Comparison of ENCODE assay signal across 8 mouse cellular contexts in genomic region chr17:35274770-35275169, GRCm38 (mm10). TPM values are rescaled to one million over a fixed set of nuclear protein-coding genes. Genes with fewer than 3 reads are reported as not detected.
A peak's percentile ranks its signal among the peaks of the same experiment; 100 is the strongest.
DNase-seq lines count a peak whose midpoint lies in the region; ATAC-seq lines count a peak whose summit lies in the region.

No protein-coding gene starts in this region.

- H3K9me3 ChIP-seq in hindbrain, embryonic 14.5 days (ENCODE audit: control insufficient read depth, low read length) = no peaks in the 10 kb centered on the region

- no peak overlapping the region for H3K27ac ChIP-seq in hindbrain, embryonic 14.5 days

- no peak overlapping the region for H3K4me2 ChIP-seq in hindbrain, embryonic 14.5 days (replicated peaks)

- no peaks in the 10 kb centered on the region for H3K36me3 ChIP-seq in hindbrain, embryonic 14.5 days (replicated peaks; ENCODE audit: control insufficient read depth, insufficient read depth)

- H3K9ac ChIP-seq in hindbrain, embryonic 14.5 days = no peak overlapping the region

- H3K4me1 ChIP-seq in hindbrain, embryonic 14.5 days (replicated peaks; ENCODE audit: control insufficient read depth, insufficient read depth, low read length) = no peaks in the 10 kb centered on the region

- peaks cover 14% of the 10 kb centered on the region for H3K27me3 ChIP-seq in hindbrain, embryonic 14.5 days (ENCODE audit: control insufficient read depth, insufficient read depth, low read length)

- peak; percentile 96 for DNase-seq in NIH3T3 (ENCODE audit: low read depth)
- DNase-seq in cerebellum, adult 8-10 months = peak; percentile 82
- DNase-seq in forelimb bud, embryonic 11.5 days (ENCODE audit: low read depth, low spot score) = peak; percentile 85
- peak; percentile 87 for DNase-seq in hindbrain, embryonic 14.5 days (ENCODE audit: low spot score)
- peak; percentile 82 to 83 for DNase-seq in layer of hippocampus, postnatal 36 days
- DNase-seq in lung, postnatal 4 days = peak; percentile 82 to 89
- peak; percentile 87 for DNase-seq in retina, postnatal 1 day
- peak; percentile 91 for DNase-seq in thymus, postnatal 4 days

- no peak overlapping the region for H3K4me3 ChIP-seq in hindbrain, embryonic 14.5 days (replicated peaks; ENCODE audit: low read length)

- peak; percentile 57; the same call in 1 of the 2 replicates for ATAC-seq in hindbrain, embryonic 14.5 days (ENCODE audit: low FRiP score)

- 10% methylated on average over 11 of the region's 11 CpGs for WGBS in hindbrain, embryonic 14.5 days

RNA-seq across cellular contexts. Expression of gene H2-D1, which starts 12.2 kb away (rescaled TPM):
- 95.5 and 98.1 TPM in 2 replicates for polyA plus RNA-seq in hindbrain, embryonic 14.5 days (2014; fragmentation: Nextera tagmentation; extraction: Ambion mirVana)
- total RNA-seq in layer of hippocampus, postnatal 36 days (2021) = 10 to 100 TPM; 13.4 to 18.0 TPM

RNA-seq across cellular contexts. Expression of gene Ddx39b, which starts 33.2 kb away (rescaled TPM):
- 341 and 346 TPM in 2 replicates for polyA plus RNA-seq in hindbrain, embryonic 14.5 days (2014; fragmentation: Nextera tagmentation; extraction: Ambion mirVana)
- total RNA-seq in layer of hippocampus, postnatal 36 days (2021) = 100 to 1,000 TPM; 220 to 232 TPM

RNA-seq across cellular contexts. Expression of gene Nfkbil1, which starts 39.2 kb away (rescaled TPM):
- 3.5 and 3.8 TPM in 2 replicates for polyA plus RNA-seq in hindbrain, embryonic 14.5 days (2014; fragmentation: Nextera tagmentation; extraction: Ambion mirVana)
- total RNA-seq in layer of hippocampus, postnatal 36 days (2021) = 10 to 100 TPM; 13.3 to 13.6 TPM

RNA-seq across cellular contexts. Expression of gene Atp6v1g2, which starts 41.3 kb away (rescaled TPM):
- polyA plus RNA-seq in hindbrain, embryonic 14.5 days (2014; fragmentation: Nextera tagmentation; extraction: Ambion mirVana) = 122 and 138 TPM in 2 replicates
- 100 to 1,000 TPM; 602 to 647 TPM for total RNA-seq in layer of hippocampus, postnatal 36 days (2021)

RNA-seq across cellular contexts. Expression of gene H2-Q1, which starts 45.4 kb away (rescaled TPM):
- 0.25 and 0.27 TPM in 2 replicates for polyA plus RNA-seq in hindbrain, embryonic 14.5 days (2014; fragmentation: Nextera tagmentation; extraction: Ambion mirVana)
- total RNA-seq in layer of hippocampus, postnatal 36 days (2021) = under 1 TPM in 1 of 2 experiments, not detected in 1; 0.20 TPM
